Mouse (Mus musculus): Measurements from ENCODE around the gene Mov10l1. TPM values are rescaled to one million over a fixed set of nuclear protein-coding genes. Genes with fewer than 3 reads are reported as not detected.

Mov10l1 gene
- polyA plus RNA-seq, 1 experiment, result not detected

GRCm38 (mm10) chr15:89064891-89065290 is 82.2 kb downstream of the Mov10l1 start:
- no peak overlapping the region for H3K4me3 ChIP-seq (replicated peaks)
- no peaks in the 10 kb centered on the region; the same call in 1 of the 2 replicates for H3K9me3 ChIP-seq (ENCODE audit: control insufficient read depth, low read length)
- H3K4me1 ChIP-seq (ENCODE audit: control insufficient read depth), result no peaks in the 10 kb centered on the region
- TF ChIP-seq GATA1 (IDR thresholded peaks at IDR 0.05; ENCODE audit: low read length) (no peak), TAL1 (IDR thresholded peaks at IDR 0.05; ENCODE audit: low read length) (no peak)
- no peaks in the 10 kb centered on the region for H3K36me3 ChIP-seq (ENCODE audit: control insufficient read depth)
- H3K27me3 ChIP-seq (ENCODE audit: control insufficient read depth), result peaks cover 87% of the 10 kb centered on the region

- Histone ChIP-seq H3K4me1 (ENCODE audit: control insufficient read depth) (no peaks in the 10 kb centered on the region), H3K9me3 (ENCODE audit: control insufficient read depth, low read length) (no peaks in the 10 kb centered on the region; the same call in 1 of the 2 replicates), H3K27me3 (ENCODE audit: control insufficient read depth) (peaks cover 67% of the 10 kb centered on the region), H3K4me3 (replicated peaks) (no peak overlapping the region), H3K36me3 (ENCODE audit: control insufficient read depth) (no peaks in the 10 kb centered on the region)
- TF ChIP-seq GATA1 (IDR thresholded peaks at IDR 0.05; ENCODE audit: low read length), result no peak
- no peak for TF ChIP-seq TAL1 (IDR thresholded peaks at IDR 0.05; ENCODE audit: low read length)
Measured at GRCm38 (mm10) chr15:89067609-89068008, 84.9 kb downstream of the Mov10l1 start.

GRCm38 (mm10) chr15:89068226-89068625 is 85.5 kb downstream of the Mov10l1 start:
- TF ChIP-seq GATA1 (IDR thresholded peaks at IDR 0.05; ENCODE audit: low read length) (no peak), TAL1 (IDR thresholded peaks at IDR 0.05; ENCODE audit: low read length) (no peak)
- H3K9me3 ChIP-seq (ENCODE audit: control insufficient read depth, low read length), result no peaks in the 10 kb centered on the region; the same call in 1 of the 2 replicates
- H3K36me3 ChIP-seq (ENCODE audit: control insufficient read depth), result no peaks in the 10 kb centered on the region
- H3K4me3 ChIP-seq (replicated peaks), result no peak overlapping the region
- H3K4me1 ChIP-seq (ENCODE audit: control insufficient read depth), result no peaks in the 10 kb centered on the region
- H3K27me3 ChIP-seq (ENCODE audit: control insufficient read depth), result peaks cover 63% of the 10 kb centered on the region

GRCm38 (mm10) chr15:89069336-89069840 is 86.7 kb downstream of the Mov10l1 start:
- Histone ChIP-seq H3K4me1 (ENCODE audit: control insufficient read depth) (no peaks in the 10 kb centered on the region), H3K27me3 (ENCODE audit: control insufficient read depth) (peaks cover 61% of the 10 kb centered on the region), H3K9me3 (ENCODE audit: control insufficient read depth, low read length) (no peaks in the 10 kb centered on the region; the same call in 1 of the 2 replicates), H3K36me3 (ENCODE audit: control insufficient read depth) (no peaks in the 10 kb centered on the region), H3K4me3 (replicated peaks) (no peak overlapping the region)
- TF ChIP-seq GATA1 (IDR thresholded peaks at IDR 0.05; ENCODE audit: low read length) (no peak), TAL1 (IDR thresholded peaks at IDR 0.05; ENCODE audit: low read length) (no peak)

- H3K4me3 ChIP-seq (replicated peaks), result no peak overlapping the region
- no peaks in the 10 kb centered on the region for H3K36me3 ChIP-seq (ENCODE audit: control insufficient read depth)
- no peak for TF ChIP-seq TAL1 (IDR thresholded peaks at IDR 0.05; ENCODE audit: low read length)
- no peak for TF ChIP-seq GATA1 (IDR thresholded peaks at IDR 0.05; ENCODE audit: low read length)
- H3K4me1 ChIP-seq (ENCODE audit: control insufficient read depth), result peaks cover 9% of the 10 kb centered on the region
- H3K27me3 ChIP-seq (ENCODE audit: control insufficient read depth), result peaks cover 61% of the 10 kb centered on the region
- H3K9me3 ChIP-seq (ENCODE audit: control insufficient read depth, low read length), result no peaks in the 10 kb centered on the region; the same call in 1 of the 2 replicates
Measured at GRCm38 (mm10) chr15:89070606-89071005, 87.9 kb downstream of the Mov10l1 start.

GRCm38 (mm10) chr15:89073993-89074603 is 91.4 kb downstream of the Mov10l1 start:
- TF ChIP-seq GATA1 (IDR thresholded peaks at IDR 0.05; ENCODE audit: low read length) (no peak), TAL1 (IDR thresholded peaks at IDR 0.05; ENCODE audit: low read length) (no peak)
- Histone ChIP-seq H3K36me3 (ENCODE audit: control insufficient read depth) (no peaks in the 10 kb centered on the region), H3K27me3 (ENCODE audit: control insufficient read depth) (peaks cover 26% of the 10 kb centered on the region), H3K4me1 (ENCODE audit: control insufficient read depth) (peaks cover 41% of the 10 kb centered on the region), H3K4me3 (replicated peaks) (no peak overlapping the region), H3K9me3 (ENCODE audit: control insufficient read depth, low read length) (no peaks in the 10 kb centered on the region)

- peaks cover 18% of the 10 kb centered on the region for H3K27me3 ChIP-seq (ENCODE audit: control insufficient read depth)
- TF ChIP-seq TAL1 (IDR thresholded peaks at IDR 0.05; ENCODE audit: low read length), result no peak
- no peak for TF ChIP-seq GATA1 (IDR thresholded peaks at IDR 0.05; ENCODE audit: low read length)
- H3K4me3 ChIP-seq (replicated peaks), result peak within 1 kb of the TSS; percentile 87
- peaks cover 41% of the 10 kb centered on the region for H3K4me1 ChIP-seq (ENCODE audit: control insufficient read depth)
- H3K9me3 ChIP-seq (ENCODE audit: control insufficient read depth, low read length), result no peaks in the 10 kb centered on the region
- H3K36me3 ChIP-seq (ENCODE audit: control insufficient read depth), result peaks cover 1% of the 10 kb centered on the region; the same call in 1 of the 2 replicates
Measured at GRCm38 (mm10) chr15:89074613-89075477, 92.1 kb downstream of the Mov10l1 start, which contains the start of gene Trabd. Gene Trabd, plus strand, starts transcription at chr15:89075124.

GRCm38 (mm10) chr15:89075478-89076147 is 92.9 kb downstream of the Mov10l1 start:
- TF ChIP-seq GATA1 (IDR thresholded peaks at IDR 0.05; ENCODE audit: low read length), result no peak
- no peak for TF ChIP-seq TAL1 (IDR thresholded peaks at IDR 0.05; ENCODE audit: low read length)
- Histone ChIP-seq H3K9me3 (ENCODE audit: control insufficient read depth, low read length) (no peaks in the 10 kb centered on the region), H3K4me3 (replicated peaks) (peak overlapping the region; percentile 87), H3K36me3 (ENCODE audit: control insufficient read depth) (peaks cover 3% of the 10 kb centered on the region; the same call in 1 of the 2 replicates), H3K27me3 (ENCODE audit: control insufficient read depth) (peaks cover 14% of the 10 kb centered on the region), H3K4me1 (ENCODE audit: control insufficient read depth) (peaks cover 41% of the 10 kb centered on the region)

All from erythroblast, embryonic 14.5 days (primary cell).